In genomic region chr16:84737358-84737757, GRCm38 (mm10) we compare ENCODE assay signal across 14 mouse cellular contexts. TPM values are rescaled to one million over a fixed set of nuclear protein-coding genes. Genes with fewer than 3 reads are reported as not detected.
DNase-seq lines count a peak whose midpoint lies in the region; ATAC-seq and TF ChIP-seq lines count a peak whose summit lies in the region.
"Had no signal": no experiment of that assay in that cellular context is flagged by ENCODE, and none has a peak within 500 bp of the region (broad histone marks: within the 10 kb centered on the region; RNA-seq: fewer than 3 reads in every experiment).

No protein-coding gene starts in this region.

- H3K4me3 ChIP-seq in heart, postnatal 0 days (ENCODE audit: low read depth, low read length): no peak overlapping the region
- H3K4me3 ChIP-seq in midbrain, postnatal 0 days (ENCODE audit: low read depth, low read length): no peak overlapping the region
- H3K4me3 ChIP-seq in midbrain, embryonic 11.5 days (ENCODE audit: low read depth, low read length): no peak overlapping the region
- no peak overlapping the region for H3K4me3 ChIP-seq in MEL (ENCODE audit: control insufficient read depth in 1 of 2, insufficient read depth in 1 of 2, low read depth in 2 of 2, low read length in 2 of 2)
- H3K4me3 ChIP-seq in stomach, postnatal 0 days (ENCODE audit: low read depth, low read length): no peak overlapping the region
- H3K4me3 ChIP-seq: forebrain, embryonic 15.5 days; lung, embryonic 15.5 days; neural tube, embryonic 15.5 days had no signal

- no peak overlapping the region for H3K4me2 ChIP-seq in heart, postnatal 0 days (ENCODE audit: low read depth, low read length)
- H3K4me2 ChIP-seq in midbrain, postnatal 0 days (ENCODE audit: low read depth, low read length, poor library complexity, severe bottlenecking): no peak overlapping the region
- H3K4me2 ChIP-seq in midbrain, embryonic 11.5 days: no peak overlapping the region
- no peak overlapping the region for H3K4me2 ChIP-seq in stomach, postnatal 0 days (replicated peaks; ENCODE audit: low read depth)
- H3K4me2 ChIP-seq: forebrain, embryonic 15.5 days; lung, embryonic 15.5 days; neural tube, embryonic 15.5 days had no signal

- H3K27ac ChIP-seq in heart, postnatal 0 days (ENCODE audit: low read depth): no peak overlapping the region
- no peak overlapping the region for H3K27ac ChIP-seq in midbrain, postnatal 0 days (ENCODE audit: low read depth, low read length)
- no peak overlapping the region for H3K27ac ChIP-seq in midbrain, embryonic 11.5 days (ENCODE audit: low read depth, low read length)
- H3K27ac ChIP-seq in MEL (ENCODE audit: control insufficient read depth, low read depth, low read length): no peak overlapping the region
- no peak overlapping the region for H3K27ac ChIP-seq in stomach, postnatal 0 days (replicated peaks)
- H3K27ac ChIP-seq: forebrain, embryonic 15.5 days; kidney, postnatal 0 days; lung, embryonic 15.5 days; neural tube, embryonic 15.5 days had no signal

- H3K27me3 ChIP-seq in heart, postnatal 0 days (ENCODE audit: control insufficient read depth, insufficient read depth, low read length): no peaks in the 10 kb centered on the region
- H3K27me3 ChIP-seq in midbrain, postnatal 0 days (ENCODE audit: insufficient read depth, low read length): no peaks in the 10 kb centered on the region
- no peaks in the 10 kb centered on the region for H3K27me3 ChIP-seq in midbrain, embryonic 11.5 days (ENCODE audit: control insufficient read depth, insufficient read depth, low read length)
- H3K27me3 ChIP-seq in MEL (ENCODE audit: control insufficient read depth in 1 of 2, insufficient read depth in 2 of 2, low read length in 2 of 2): no peaks in the 10 kb centered on the region; a peak in 1 of 4 replicates
- no peaks in the 10 kb centered on the region for H3K27me3 ChIP-seq in stomach, postnatal 0 days (ENCODE audit: control insufficient read depth, insufficient read depth, low read length)
- H3K27me3 ChIP-seq: forebrain, embryonic 15.5 days; lung, embryonic 15.5 days; neural tube, embryonic 15.5 days had no signal

- H3K9me3 ChIP-seq in heart, postnatal 0 days (replicated peaks; ENCODE audit: control insufficient read depth, low read length): no peaks in the 10 kb centered on the region
- no peaks in the 10 kb centered on the region for H3K9me3 ChIP-seq in midbrain, postnatal 0 days (ENCODE audit: low read length)
- no peaks in the 10 kb centered on the region for H3K9me3 ChIP-seq in midbrain, embryonic 11.5 days (ENCODE audit: control insufficient read depth, low read length)
- H3K9me3 ChIP-seq in MEL (replicated peaks; ENCODE audit: insufficient read depth, low read length): no peaks in the 10 kb centered on the region
- no peaks in the 10 kb centered on the region for H3K9me3 ChIP-seq in stomach, postnatal 0 days (ENCODE audit: control insufficient read depth, low read length)
- H3K9me3 ChIP-seq: forebrain, embryonic 15.5 days; lung, embryonic 15.5 days; neural tube, embryonic 15.5 days had no signal

- no peaks in the 10 kb centered on the region; the same call in 1 of the 2 replicates for H3K36me3 ChIP-seq in heart, postnatal 0 days (replicated peaks; ENCODE audit: control insufficient read depth, insufficient read depth, low read length)
- H3K36me3 ChIP-seq in midbrain, postnatal 0 days (ENCODE audit: insufficient read depth, low read length): no peaks in the 10 kb centered on the region
- no peaks in the 10 kb centered on the region for H3K36me3 ChIP-seq in midbrain, embryonic 11.5 days (ENCODE audit: control insufficient read depth, insufficient read depth, low read length)
- peaks cover 0 to 5% of the 10 kb centered on the region in 2 experiments; a peak in 2 of 4 replicates for H3K36me3 ChIP-seq in MEL (ENCODE audit: control insufficient read depth in 1 of 2, insufficient read depth in 2 of 2, low read length in 2 of 2)
- no peaks in the 10 kb centered on the region for H3K36me3 ChIP-seq in stomach, postnatal 0 days (ENCODE audit: control insufficient read depth, insufficient read depth, low read length)
- H3K36me3 ChIP-seq: forebrain, embryonic 15.5 days; neural tube, embryonic 15.5 days had no signal

- TF ChIP-seq EP300 in heart, postnatal 0 days (IDR thresholded peaks at IDR 0.05; ENCODE audit: low read depth): no peak
- TF ChIP-seq EP300 in MEL (IDR thresholded peaks at IDR 0.05; ENCODE audit: low read depth in 1 of 2, low read length in 2 of 2): no peak
- no peak for TF ChIP-seq EP300 in stomach, postnatal 0 days (optimal IDR thresholded peaks at IDR 0.05)

- no peak for DNase-seq in heart, postnatal 0 days (ENCODE audit: low spot score)
- DNase-seq in heart, adult 11 months: no peak
- DNase-seq in midbrain, postnatal 0 days (ENCODE audit: low spot score): no peak
- DNase-seq in midbrain, embryonic 11.5 days (ENCODE audit: low spot score, missing footprints): no peak
- peak; percentile 31 for DNase-seq in MEL (ENCODE audit: low read depth, low spot score)
- DNase-seq in stomach, postnatal 0 days (ENCODE audit: low spot score): no peak
- no peak for DNase-seq in T-cell, adult 2 months (ENCODE audit: low spot score)
- DNase-seq: adrenal gland, postnatal 14 days; cerebellum, adult 9-10 months; spleen, adult 18-20 months had no signal

- H3K79me2 ChIP-seq in MEL (ENCODE audit: control insufficient read depth, insufficient read depth, low read length, poor library complexity): peaks cover 8% of the 10 kb centered on the region

- TF ChIP-seq CTCF in heart, postnatal 0 days (IDR thresholded peaks at IDR 0.05; ENCODE audit: low read depth): peak; percentile 18; the same call in 1 of the 2 replicates
- TF ChIP-seq CTCF in midbrain, postnatal 0 days (IDR thresholded peaks at IDR 0.05): peak; percentile 23; the same call in 1 of the 2 replicates
- peak in 1 of 3 experiments; percentile 47; a peak in 3 of 6 replicates for TF ChIP-seq CTCF in MEL (IDR thresholded peaks at IDR 0.05 in 2 of 3, conservative IDR thresholded peaks at IDR 0.05 in 1 of 3; ENCODE audit: control insufficient read depth in 1 of 3, insufficient read depth in 1 of 3, low read depth in 2 of 3, low read length in 3 of 3, poor library complexity in 1 of 3, severe bottlenecking in 1 of 3)
- TF ChIP-seq CTCF in stomach, postnatal 0 days (IDR thresholded peaks at IDR 0.05; ENCODE audit: low read depth): peak; percentile 45

- no peak overlapping the region for H3K9ac ChIP-seq in heart, postnatal 0 days (replicated peaks; ENCODE audit: low read depth, low read length)
- H3K9ac ChIP-seq in midbrain, postnatal 0 days (replicated peaks; ENCODE audit: low read length, poor library complexity, severe bottlenecking): no peak overlapping the region
- no peak overlapping the region for H3K9ac ChIP-seq in midbrain, embryonic 11.5 days (ENCODE audit: low read length)
- no peak overlapping the region for H3K9ac ChIP-seq in MEL (ENCODE audit: control insufficient read depth, low read depth, low read length, poor library complexity, severe bottlenecking)
- no peak overlapping the region for H3K9ac ChIP-seq in stomach, postnatal 0 days (ENCODE audit: low read length)
- H3K9ac ChIP-seq: forebrain, embryonic 15.5 days; lung, embryonic 15.5 days; neural tube, embryonic 15.5 days had no signal

- TF ChIP-seq RAD21 in MEL (IDR thresholded peaks at IDR 0.05; ENCODE audit: low read depth, low read length): no peak

- 85% methylated on average over 3 of the region's 3 CpGs for WGBS in heart, postnatal 0 days
- WGBS in midbrain, postnatal 0 days: 75% methylated on average over 3 of the region's 3 CpGs
- WGBS in midbrain, embryonic 11.5 days: 72% methylated on average over 3 of the region's 3 CpGs
- WGBS in stomach, postnatal 0 days: 81% methylated on average over 3 of the region's 3 CpGs

- H3K4me1 ChIP-seq in heart, postnatal 0 days (ENCODE audit: control insufficient read depth, insufficient read depth): peaks cover 6% of the 10 kb centered on the region
- no peaks in the 10 kb centered on the region; the same call in 1 of the 2 replicates for H3K4me1 ChIP-seq in midbrain, postnatal 0 days (ENCODE audit: insufficient read depth, low read length)
- H3K4me1 ChIP-seq in midbrain, embryonic 11.5 days (ENCODE audit: control insufficient read depth, insufficient read depth, low read length): peaks cover 5% of the 10 kb centered on the region
- H3K4me1 ChIP-seq in MEL (ENCODE audit: control insufficient read depth in 1 of 2, insufficient read depth in 2 of 2, low read length in 2 of 2): peaks cover 0 to 7% of the 10 kb centered on the region in 2 experiments; a peak in 2 of 4 replicates
- 0 out of 2 replicates have a peak, but pooled peaks cover 2% of the 10 kb centered on the region for H3K4me1 ChIP-seq in stomach, postnatal 0 days (replicated peaks; ENCODE audit: control insufficient read depth, insufficient read depth)

- TF ChIP-seq POLR2A in MEL (IDR thresholded peaks at IDR 0.05; ENCODE audit: control insufficient read depth in 1 of 2, insufficient read depth in 1 of 2, low read depth in 1 of 2, low read length in 2 of 2, poor library complexity in 1 of 2): no peak

- ATAC-seq in heart, postnatal 0 days (ENCODE audit: insufficient read depth, low read depth): no peak
- ATAC-seq in midbrain, postnatal 0 days (ENCODE audit: low FRiP score): no peak
- no peak for ATAC-seq in midbrain, embryonic 11.5 days (ENCODE audit: low FRiP score)
- ATAC-seq in stomach, postnatal 0 days (ENCODE audit: low FRiP score, low TSS enrichment): no peak
- ATAC-seq: forebrain, embryonic 15.5 days had no signal

RNA-seq across cellular contexts. Expression of gene Mrpl39, which starts 1.8 kb away (rescaled TPM):
- total RNA-seq in heart, postnatal 0 days (2014; rRNA removed; ENCODE audit: low replicate concordance): 24.8 and 43.2 TPM in 2 replicates
- 48.9 and 50.6 TPM in 2 replicates for polyA plus RNA-seq in heart, postnatal 0 days (2015; fragmentation: Nextera tagmentation; extraction: Ambion mirVana)
- 25.7 and 43.2 TPM in 2 replicates for total RNA-seq in midbrain, postnatal 0 days (2014; rRNA removed)
- 33.8 and 34.3 TPM in 2 replicates for polyA plus RNA-seq in midbrain, postnatal 0 days (2015; fragmentation: Nextera tagmentation; extraction: Ambion mirVana)
- polyA plus RNA-seq in midbrain, embryonic 11.5 days (2014; fragmentation: Nextera tagmentation; extraction: Ambion mirVana): 60.2 and 60.4 TPM in 2 replicates
- total RNA-seq in MEL (2012; rRNA removed): 48.6 and 50.9 TPM in 2 replicates
- polyA plus RNA-seq in MEL (2012; ENCODE audit: insufficient read depth in 1 of 2, insufficient read length in 2 of 2, low read depth in 1 of 2, low replicate concordance in 2 of 2, missing spikeins in 1 of 2): 10 to 100 TPM in 1 of 2 experiments, not detected in 1; 48.3 TPM
- 30.2 and 31.2 TPM in 2 replicates for polyA plus RNA-seq in stomach, postnatal 0 days (2015; fragmentation: Nextera tagmentation; extraction: Ambion mirVana)

RNA-seq across cellular contexts. Expression of gene Jam2, which starts 36.6 kb away (rescaled TPM):
- 20.0 and 28.0 TPM in 2 replicates for total RNA-seq in heart, postnatal 0 days (2014; rRNA removed; ENCODE audit: low replicate concordance)
- polyA plus RNA-seq in heart, postnatal 0 days (2015; fragmentation: Nextera tagmentation; extraction: Ambion mirVana): 17.4 and 20.1 TPM in 2 replicates
- total RNA-seq in midbrain, postnatal 0 days (2014; rRNA removed): 26.8 and 29.3 TPM in 2 replicates
- polyA plus RNA-seq in midbrain, postnatal 0 days (2015; fragmentation: Nextera tagmentation; extraction: Ambion mirVana): 20.8 and 21.8 TPM in 2 replicates
- 95.1 and 102 TPM in 2 replicates for polyA plus RNA-seq in midbrain, embryonic 11.5 days (2014; fragmentation: Nextera tagmentation; extraction: Ambion mirVana)
- 0.03 and 0.04 TPM in 2 replicates for total RNA-seq in MEL (2012; rRNA removed)
- under 1 TPM in 1 of 2 experiments, not detected in 1; 0.01 TPM for polyA plus RNA-seq in MEL (2012; ENCODE audit: insufficient read depth in 1 of 2, insufficient read length in 2 of 2, low read depth in 1 of 2, low replicate concordance in 2 of 2, missing spikeins in 1 of 2)
- 6.3 and 6.4 TPM in 2 replicates for polyA plus RNA-seq in stomach, postnatal 0 days (2015; fragmentation: Nextera tagmentation; extraction: Ambion mirVana)
